Mouse (Mus musculus): ENCODE measurements at regions not wholly inside any gene's neighbourhood (a gene's known extent, or its start where the extent isn't known, plus 50 kb on each side); places are given as distances from the start of the nearest gene placed in this dataset.

- no peak for DNase-seq (ENCODE audit: low spot score)
These were observed 153.2 kb downstream of the Dusp6 start for GRCm38 (mm10) chr10:99416271-99416670.

- DNase-seq (ENCODE audit: low spot score), result peak; percentile 57
These were observed 154.0 kb downstream of the Dusp6 start for GRCm38 (mm10) chr10:99416896-99417479.

- no peak for DNase-seq (ENCODE audit: low spot score)
These were observed 154.6 kb downstream of the Dusp6 start for GRCm38 (mm10) chr10:99417591-99417990.

GRCm38 (mm10) chr10:99418497-99418896 lies 155.5 kb downstream of the Dusp6 start:
- DNase-seq (ENCODE audit: low spot score), result no peak

- DNase-seq (ENCODE audit: low spot score), result no peak
These were observed 156.5 kb downstream of the Dusp6 start for GRCm38 (mm10) chr10:99419532-99419931.

GRCm38 (mm10) chr10:99423406-99423805 lies 160.4 kb downstream of the Dusp6 start:
- no peak for DNase-seq (ENCODE audit: low spot score)

- DNase-seq (ENCODE audit: low spot score), result no peak
These were observed 162.2 kb downstream of the Dusp6 start for GRCm38 (mm10) chr10:99425265-99425664.

GRCm38 (mm10) chr10:99430175-99430574 lies 167.1 kb downstream of the Dusp6 start:
- no peak for DNase-seq (ENCODE audit: low spot score)

GRCm38 (mm10) chr10:99430669-99431561 lies 167.9 kb downstream of the Dusp6 start:
- no peak for DNase-seq (ENCODE audit: low spot score)

- no peak for DNase-seq (ENCODE audit: low spot score)
These were observed 174.0 kb downstream of the Dusp6 start for GRCm38 (mm10) chr10:99437060-99437459.

- DNase-seq (ENCODE audit: low spot score), result no peak
These were observed 177.1 kb downstream of the Dusp6 start for GRCm38 (mm10) chr10:99440169-99440568.

GRCm38 (mm10) chr10:99441014-99441413 lies 178.0 kb downstream of the Dusp6 start:
- DNase-seq (ENCODE audit: low spot score), result peak; percentile 27

- DNase-seq (ENCODE audit: low spot score), result no peak
These were observed 178.9 kb downstream of the Dusp6 start for GRCm38 (mm10) chr10:99441931-99442330.

GRCm38 (mm10) chr10:99443453-99444170 lies 180.6 kb downstream of the Dusp6 start:
- DNase-seq (ENCODE audit: low spot score), result no peak

- DNase-seq (ENCODE audit: low spot score), result no peak
These were observed 187.9 kb downstream of the Dusp6 start for GRCm38 (mm10) chr10:99450714-99451625.

GRCm38 (mm10) chr10:99451639-99452417 lies 188.8 kb downstream of the Dusp6 start:
- DNase-seq (ENCODE audit: low spot score), result no peak

- DNase-seq (ENCODE audit: low spot score), result no peak
These were observed 193.1 kb downstream of the Dusp6 start for GRCm38 (mm10) chr10:99456180-99456579.

- DNase-seq (ENCODE audit: low spot score), result peak; percentile 46
These were observed 195.0 kb downstream of the Dusp6 start for GRCm38 (mm10) chr10:99458047-99458446.

- no peak for DNase-seq (ENCODE audit: low spot score)
These were observed 196.2 kb downstream of the Dusp6 start for GRCm38 (mm10) chr10:99459171-99459660.

- peak; percentile 74 for DNase-seq (ENCODE audit: low spot score)
These were observed 196.9 kb downstream of the Dusp6 start for GRCm38 (mm10) chr10:99459823-99460361.

Measured in thymus, postnatal 0 days (tissue).